Comparison of ENCODE assay signal across 8 mouse cellular contexts in genomic region chr10:80115290-80115943, GRCm38 (mm10). TPM values are rescaled to one million over a fixed set of nuclear protein-coding genes. Genes with fewer than 3 reads are reported as not detected.
DNase-seq lines count a peak whose midpoint lies in the region; ATAC-seq and TF ChIP-seq lines count a peak whose summit lies in the region.

Gene Stk11, plus strand, starts transcription at chr10:80115803.

- peak within 1 kb of the TSS; percentile 98 for H3K4me2 ChIP-seq in embryonic facial prominence, embryonic 13.5 days
- peak within 1 kb of the TSS; percentile 93 for H3K4me2 ChIP-seq in limb, embryonic 12.5 days
- peak within 1 kb of the TSS; percentile 92 for H3K4me2 ChIP-seq in midbrain, embryonic 15.5 days

- H3K9ac ChIP-seq in embryonic facial prominence, embryonic 13.5 days = peak within 1 kb of the TSS; percentile 93
- H3K9ac ChIP-seq in limb, embryonic 12.5 days (replicated peaks) = peak within 1 kb of the TSS; percentile 90
- H3K9ac ChIP-seq in midbrain, embryonic 15.5 days = peak within 1 kb of the TSS; percentile 82

- peak; percentile 99 for DNase-seq in 3134 (ENCODE audit: extremely low read depth, insufficient read length, low spot score)
- DNase-seq in adrenal gland, postnatal 36 days = peak; percentile 99
- DNase-seq in heart, adult 18-20 months = peak; percentile 100
- peak; percentile 100 for DNase-seq in kidney, adult 2 months
- peak; percentile 100 for DNase-seq in spleen, adult 2 months (ENCODE audit: low read depth in 1 of 2, low spot score in 2 of 2)

- H3K4me1 ChIP-seq in embryonic facial prominence, embryonic 13.5 days = peaks cover 43% of the 10 kb centered on the region
- peaks cover 9% of the 10 kb centered on the region; the same call in 1 of the 2 replicates for H3K4me1 ChIP-seq in kidney, adult 2 months (ENCODE audit: control insufficient read depth, insufficient read depth, low read length)
- peaks cover 34% of the 10 kb centered on the region for H3K4me1 ChIP-seq in limb, embryonic 12.5 days (replicated peaks)
- H3K4me1 ChIP-seq in midbrain, embryonic 15.5 days = peaks cover 43% of the 10 kb centered on the region
- H3K4me1 ChIP-seq in spleen, adult 2 months (ENCODE audit: control insufficient read depth, insufficient read depth, insufficient read length) = peaks cover 14% of the 10 kb centered on the region

- H3K4me3 ChIP-seq in embryonic facial prominence, embryonic 13.5 days = peak within 1 kb of the TSS; percentile 96
- peak within 1 kb of the TSS; percentile 86 for H3K4me3 ChIP-seq in kidney, adult 2 months (ENCODE audit: insufficient read depth, low read depth, low read length)
- peak within 1 kb of the TSS; percentile 92 for H3K4me3 ChIP-seq in limb, embryonic 12.5 days (replicated peaks)
- peak within 1 kb of the TSS; percentile 86 for H3K4me3 ChIP-seq in midbrain, embryonic 15.5 days
- H3K4me3 ChIP-seq in spleen, adult 2 months (ENCODE audit: extremely low read depth, insufficient read depth, insufficient read length) = peak within 1 kb of the TSS; percentile 92

- under 1% methylated on average over 67 of the region's 70 CpGs for WGBS in embryonic facial prominence, embryonic 13.5 days
- under 1% methylated on average over 70 of the region's 70 CpGs for WGBS in kidney, adult 2 months
- under 1% methylated on average over 70 of the region's 70 CpGs for WGBS in limb, embryonic 12.5 days
- under 1% methylated on average over 64 of the region's 70 CpGs for WGBS in midbrain, embryonic 15.5 days
- WGBS in spleen, adult 2 months = 1% methylated on average over 68 of the region's 70 CpGs

- peak; percentile 44 for TF ChIP-seq POLR2A in kidney, adult 2 months (IDR thresholded peaks at IDR 0.05; ENCODE audit: low read depth, low read length)
- peak; percentile 85 for TF ChIP-seq POLR2A in spleen, adult 2 months (IDR thresholded peaks at IDR 0.05; ENCODE audit: low read depth, low read length)

- peak within 1 kb of the TSS; percentile 85 for H3K27ac ChIP-seq in embryonic facial prominence, embryonic 13.5 days
- H3K27ac ChIP-seq in kidney, adult 2 months (ENCODE audit: insufficient read depth, low read depth, low read length) = peak within 1 kb of the TSS; percentile 90
- peak within 1 kb of the TSS; percentile 83 for H3K27ac ChIP-seq in limb, embryonic 12.5 days
- H3K27ac ChIP-seq in midbrain, embryonic 15.5 days = peak within 1 kb of the TSS; percentile 84
- peak within 1 kb of the TSS; percentile 95 for H3K27ac ChIP-seq in spleen, adult 2 months (ENCODE audit: insufficient read depth, low read length)

- TF ChIP-seq CTCF in kidney, adult 2 months (conservative IDR thresholded peaks at IDR 0.05; ENCODE audit: insufficient read depth, insufficient read length, low read depth, low read length) = no peak
- no peak for TF ChIP-seq CTCF in spleen, adult 2 months (IDR thresholded peaks at IDR 0.05; ENCODE audit: extremely low read depth, insufficient read depth, insufficient read length, insufficient replicate concordance)

- peak; percentile 98 for ATAC-seq in embryonic facial prominence, embryonic 13.5 days (ENCODE audit: insufficient number of reproducible peaks, insufficient read depth, low FRiP score, low TSS enrichment, low read depth)
- ATAC-seq in limb, embryonic 12.5 days (ENCODE audit: insufficient number of reproducible peaks, insufficient read depth, low FRiP score, low TSS enrichment, low read depth) = peak; percentile 98
- ATAC-seq in midbrain, embryonic 15.5 days (replicated peaks) = peak; percentile 98

- no peaks in the 10 kb centered on the region for H3K9me3 ChIP-seq in embryonic facial prominence, embryonic 13.5 days
- H3K9me3 ChIP-seq in limb, embryonic 12.5 days = no peaks in the 10 kb centered on the region
- H3K9me3 ChIP-seq in midbrain, embryonic 15.5 days = no peaks in the 10 kb centered on the region

- peaks cover 28% of the 10 kb centered on the region for H3K36me3 ChIP-seq in embryonic facial prominence, embryonic 13.5 days
- no peaks in the 10 kb centered on the region for H3K36me3 ChIP-seq in kidney, adult 2 months (ENCODE audit: control insufficient read depth, insufficient read depth, low read length)
- H3K36me3 ChIP-seq in limb, embryonic 12.5 days = peaks cover 27% of the 10 kb centered on the region
- H3K36me3 ChIP-seq in midbrain, embryonic 15.5 days (replicated peaks) = no peaks in the 10 kb centered on the region
- peaks cover 3% of the 10 kb centered on the region for H3K36me3 ChIP-seq in spleen, adult 2 months (ENCODE audit: control insufficient read depth, insufficient read depth, low read length)

- H3K27me3 ChIP-seq in embryonic facial prominence, embryonic 13.5 days = no peaks in the 10 kb centered on the region
- H3K27me3 ChIP-seq in kidney, adult 2 months (replicated peaks; ENCODE audit: control insufficient read depth, insufficient read depth, low read length) = no peaks in the 10 kb centered on the region
- no peaks in the 10 kb centered on the region for H3K27me3 ChIP-seq in limb, embryonic 12.5 days
- no peaks in the 10 kb centered on the region for H3K27me3 ChIP-seq in midbrain, embryonic 15.5 days (replicated peaks)
- no peaks in the 10 kb centered on the region for H3K27me3 ChIP-seq in spleen, adult 2 months (ENCODE audit: control insufficient read depth, insufficient read depth, low read length)

RNA-seq across cellular contexts. Expression of gene Stk11, which starts in this region (rescaled TPM):
- 100 to 1,000 TPM; 146 to 149 TPM for total RNA-seq in adrenal gland, postnatal 36 days (2021)
- 18.5 and 19.0 TPM in 2 replicates for polyA plus RNA-seq in embryonic facial prominence, embryonic 13.5 days (2015; fragmentation: Nextera tagmentation; extraction: Ambion mirVana)
- 100 to 1,000 TPM; 127 to 149 TPM for total RNA-seq in heart, adult 18-20 months (2021)
- polyA plus RNA-seq in kidney, adult 2 months (2012; rRNA removed) = 114 and 117 TPM in 2 replicates
- polyA plus RNA-seq in limb, embryonic 12.5 days (2016; fragmentation: Nextera tagmentation; extraction: Ambion mirVana) = 16.1 and 18.1 TPM in 2 replicates
- 19.6 and 20.5 TPM in 2 replicates for polyA plus RNA-seq in midbrain, embryonic 15.5 days (2015; fragmentation: Nextera tagmentation; extraction: Ambion mirVana)
- 120 and 144 TPM in 2 replicates for polyA plus RNA-seq in spleen, adult 2 months (2012; rRNA removed)

Comparison
In these comparisons a context has a peak if more than half of its experiments do, and no peak if none do; other contexts are left out.
1. Peak in every context shown above with its lines: DNase-seq, ATAC-seq, H3K4me3 ChIP-seq and H3K27ac ChIP-seq.